Mouse (Mus musculus) kidney, embryonic 15.5 days (tissue): ENCODE measurements at regions not wholly inside any gene's neighbourhood (a gene's known extent, or its start where the extent isn't known, plus 50 kb on each side); places are given as distances from the start of the nearest gene placed in this dataset.

Experiments used
- ATAC-seq: fragments of 200-750 bp; cut with Nextera tagmentation; replicated peaks from 2 replicates; pipeline ENCODE4 v1.8.0; 2017; ENCODE audit warnings: moderate TSS enrichment; ENCODE audit not compliant: low FRiP score
- H3K27ac ChIP-seq: fragments of 300-500 bp; sonication (generic); 2 replicates; pipeline ENCODE4 v1.5.1; 2015; ENCODE audit warnings: mild to moderate bottlenecking, inconsistent platforms
- H3K27me3 ChIP-seq: fragments of 300-500 bp; sonication (generic); 2 replicates; pipeline ENCODE4 v1.6.1; 2015; ENCODE audit warnings: inconsistent platforms
- H3K36me3 ChIP-seq: fragments of 300-500 bp; sonication (generic); 2 replicates; pipeline ENCODE4 v1.6.1; 2015; ENCODE audit warnings: inconsistent platforms
- H3K4me1 ChIP-seq: fragments of 300-500 bp; sonication (generic); 2 replicates; pipeline ENCODE4 v1.6.1; 2015; ENCODE audit warnings: inconsistent platforms
- H3K4me2 ChIP-seq: fragments of 300-500 bp; sonication (generic); 2 replicates; pipeline ENCODE4 v1.6.1; 2015; ENCODE audit warnings: moderate library complexity, mild to moderate bottlenecking, inconsistent platforms
- H3K4me3 ChIP-seq: fragments of 300-500 bp; sonication (generic); replicated peaks from 2 replicates; pipeline ENCODE4 v1.5.1; 2015; ENCODE audit warnings: mild to moderate bottlenecking, inconsistent platforms
- H3K9ac ChIP-seq: fragments of 300-500 bp; sonication (generic); 2 replicates; pipeline ENCODE4 v1.6.1; 2015; ENCODE audit warnings: mild to moderate bottlenecking, inconsistent platforms
- H3K9me3 ChIP-seq: fragments of 300-500 bp; sonication (generic); replicated peaks from 2 replicates; pipeline ENCODE4 v1.6.1; 2016; ENCODE audit warnings: inconsistent platforms
- WGBS: fragments of 180-500 bp; shearing (Covaris S2); methylation state at CpG from one replicate; pipeline ENCODE4 v1.1.7; 2015; ENCODE audit warnings: mixed read lengths; 5-methylcytosine and 5-hydroxymethylcytosine counted together

- WGBS = 84% methylated on average over 8 of the region's 8 CpGs
- no peak overlapping the region for H3K9ac ChIP-seq
- no peak overlapping the region for H3K4me3 ChIP-seq
- no peaks in the 10 kb centered on the region for H3K27me3 ChIP-seq
- no peak overlapping the region for H3K27ac ChIP-seq
- ATAC-seq = no peak
- no peaks in the 10 kb centered on the region for H3K9me3 ChIP-seq
- no peaks in the 10 kb centered on the region for H3K36me3 ChIP-seq
- no peak overlapping the region for H3K4me2 ChIP-seq
- H3K4me1 ChIP-seq = no peaks in the 10 kb centered on the region
Measured at GRCm38 (mm10) chr2:50568777-50569501, 272.3 kb upstream of the Mmadhc start.

GRCm38 (mm10) chr2:50567542-50567941, 270.9 kb upstream of the Mmadhc start:
- no peaks in the 10 kb centered on the region for H3K27me3 ChIP-seq
- no peaks in the 10 kb centered on the region for H3K9me3 ChIP-seq
- H3K9ac ChIP-seq = no peak overlapping the region
- no peak for ATAC-seq
- H3K27ac ChIP-seq = no peak overlapping the region
- H3K36me3 ChIP-seq = no peaks in the 10 kb centered on the region
- no peak overlapping the region for H3K4me3 ChIP-seq
- no peak overlapping the region for H3K4me2 ChIP-seq
- no peaks in the 10 kb centered on the region for H3K4me1 ChIP-seq
- 69% methylated on average over 1 of the region's 1 CpGs for whole genome bisulfite sequencing

GRCm38 (mm10) chr2:50554031-50554430, 257.4 kb upstream of the Mmadhc start:
- H3K4me3 ChIP-seq = no peak overlapping the region
- no peak overlapping the region for H3K9ac ChIP-seq

GRCm38 (mm10) chr2:50552437-50552836, 255.8 kb upstream of the Mmadhc start:
- Histone ChIP-seq H3K9me3 (no peaks in the 10 kb centered on the region), H3K9ac (no peak overlapping the region), H3K4me1 (no peaks in the 10 kb centered on the region), H3K27me3 (no peaks in the 10 kb centered on the region), H3K4me2 (no peak overlapping the region), H3K4me3 (no peak overlapping the region), H3K27ac (no peak overlapping the region), H3K36me3 (no peaks in the 10 kb centered on the region)
- no peak for ATAC-seq
- WGBS = 91% methylated on average over 2 of the region's 2 CpGs

More at GRCm38 (mm10) chr2:50554031-50554430, 257.4 kb upstream of the Mmadhc start:
- no peaks in the 10 kb centered on the region for H3K27me3 ChIP-seq
- no peaks in the 10 kb centered on the region for H3K36me3 ChIP-seq
- no peak overlapping the region for H3K4me2 ChIP-seq
- H3K4me1 ChIP-seq = no peaks in the 10 kb centered on the region
- no peak for ATAC-seq
- 0 out of 2 replicates have a peak overlapping the region, but pooled peaks have one; percentile 13 for H3K27ac ChIP-seq
- no peaks in the 10 kb centered on the region for H3K9me3 ChIP-seq

- Histone ChIP-seq H3K4me2 (no peak overlapping the region), H3K27ac (no peak overlapping the region), H3K4me3 (no peak overlapping the region), H3K36me3 (no peaks in the 10 kb centered on the region), H3K27me3 (no peaks in the 10 kb centered on the region), H3K4me1 (no peaks in the 10 kb centered on the region), H3K9me3 (no peaks in the 10 kb centered on the region), H3K9ac (no peak overlapping the region)
- WGBS = 80% methylated on average over 8 of the region's 8 CpGs
- ATAC-seq = 0 out of 2 replicates have a peak, but pooled peaks have one; percentile 52
Measured at GRCm38 (mm10) chr2:50549871-50550270, 253.3 kb upstream of the Mmadhc start.

- H3K4me1 ChIP-seq = no peaks in the 10 kb centered on the region
- H3K27me3 ChIP-seq = no peaks in the 10 kb centered on the region
- H3K9me3 ChIP-seq = no peaks in the 10 kb centered on the region
- no peaks in the 10 kb centered on the region for H3K36me3 ChIP-seq
- no peak for ATAC-seq
- no peak overlapping the region for H3K9ac ChIP-seq
- no peak overlapping the region for H3K4me2 ChIP-seq
- no peak overlapping the region for H3K27ac ChIP-seq
- 84% methylated on average over 2 of the region's 2 CpGs for WGBS
- H3K4me3 ChIP-seq = no peak overlapping the region
Measured at GRCm38 (mm10) chr2:50539741-50540441, 243.3 kb upstream of the Mmadhc start.

GRCm38 (mm10) chr2:50538068-50538467, 241.5 kb upstream of the Mmadhc start:
- Histone ChIP-seq H3K9ac (no peak overlapping the region), H3K4me3 (no peak overlapping the region), H3K4me1 (no peaks in the 10 kb centered on the region), H3K27ac (no peak overlapping the region), H3K27me3 (no peaks in the 10 kb centered on the region), H3K36me3 (no peaks in the 10 kb centered on the region), H3K9me3 (no peaks in the 10 kb centered on the region), H3K4me2 (no peak overlapping the region)
- WGBS = 39% methylated on average over 5 of the region's 5 CpGs
- ATAC-seq = no peak

- H3K9ac ChIP-seq = no peak overlapping the region
- H3K27me3 ChIP-seq = no peaks in the 10 kb centered on the region
- no peak overlapping the region for H3K27ac ChIP-seq
- no peaks in the 10 kb centered on the region for H3K4me1 ChIP-seq
- no peak overlapping the region for H3K4me3 ChIP-seq
- WGBS = 80% methylated on average over 4 of the region's 4 CpGs
- H3K4me2 ChIP-seq = no peak overlapping the region
- ATAC-seq = no peak
- no peaks in the 10 kb centered on the region for H3K9me3 ChIP-seq
- H3K36me3 ChIP-seq = no peaks in the 10 kb centered on the region
Measured at GRCm38 (mm10) chr2:50535085-50535878, 238.7 kb upstream of the Mmadhc start.

- H3K4me1 ChIP-seq = no peaks in the 10 kb centered on the region
- H3K36me3 ChIP-seq = no peaks in the 10 kb centered on the region
- H3K9me3 ChIP-seq = no peaks in the 10 kb centered on the region
- ATAC-seq = no peak
- no peak overlapping the region for H3K9ac ChIP-seq
- 85% methylated on average over 2 of the region's 2 CpGs for whole genome bisulfite sequencing
- H3K4me3 ChIP-seq = no peak overlapping the region
- H3K27me3 ChIP-seq = no peaks in the 10 kb centered on the region
- H3K4me2 ChIP-seq = no peak overlapping the region
- no peak overlapping the region for H3K27ac ChIP-seq
Measured at GRCm38 (mm10) chr2:50533702-50534101, 237.1 kb upstream of the Mmadhc start.

- Histone ChIP-seq H3K4me2 (no peak overlapping the region), H3K4me3 (no peak overlapping the region), H3K27ac (no peak overlapping the region), H3K4me1 (no peaks in the 10 kb centered on the region), H3K27me3 (no peaks in the 10 kb centered on the region), H3K9ac (no peak overlapping the region), H3K9me3 (no peaks in the 10 kb centered on the region), H3K36me3 (no peaks in the 10 kb centered on the region)
- no peak for ATAC-seq
Measured at GRCm38 (mm10) chr2:50527425-50527824, 230.8 kb upstream of the Mmadhc start.

- no peak for ATAC-seq
- no peak overlapping the region for H3K4me3 ChIP-seq
- H3K27ac ChIP-seq = no peak overlapping the region
- 84% methylated on average over 10 of the region's 10 CpGs for WGBS
- no peaks in the 10 kb centered on the region for H3K36me3 ChIP-seq
- H3K9me3 ChIP-seq = no peaks in the 10 kb centered on the region
- H3K27me3 ChIP-seq = no peaks in the 10 kb centered on the region
- H3K9ac ChIP-seq = no peak overlapping the region
- no peaks in the 10 kb centered on the region for H3K4me1 ChIP-seq
- no peak overlapping the region for H3K4me2 ChIP-seq
Measured at GRCm38 (mm10) chr2:50524838-50525615, 228.4 kb upstream of the Mmadhc start.
